Mouse (Mus musculus) hindbrain, embryonic 15.5 days (tissue): ENCODE measurements at regions not wholly inside any gene's neighbourhood (a gene's known extent, or its start where the extent isn't known, plus 50 kb on each side); places are given as distances from the start of the nearest gene placed in this dataset.

ENCODE experiments used
- ATAC-seq: fragments of 200-750 bp; cut with Nextera tagmentation; 2 replicates; pipeline ENCODE4 v1.8.0; 2017; ENCODE audit warnings: low read depth, moderate number of reproducible peaks, moderate TSS enrichment; ENCODE audit not compliant: low FRiP score
- H3K27ac ChIP-seq: fragments of 300-500 bp; sonication (generic); replicated peaks from 2 replicates; pipeline ENCODE4 v1.5.1; 2015; ENCODE audit warnings: mild to moderate bottlenecking, inconsistent platforms
- H3K27me3 ChIP-seq: fragments of 300-500 bp; sonication (generic); 2 replicates; pipeline ENCODE4 v1.6.1; 2015; ENCODE audit warnings: control low read depth, inconsistent platforms
- H3K36me3 ChIP-seq: fragments of 300-500 bp; sonication (generic); 2 replicates; pipeline ENCODE4 v1.6.1; 2015; ENCODE audit warnings: control low read depth, inconsistent platforms
- H3K4me1 ChIP-seq: fragments of 300-500 bp; sonication (generic); replicated peaks from 2 replicates; pipeline ENCODE4 v1.6.1; 2015; ENCODE audit warnings: control low read depth, inconsistent platforms
- H3K4me2 ChIP-seq: fragments of 300-500 bp; sonication (generic); 2 replicates; pipeline ENCODE4 v1.6.1; 2015; ENCODE audit warnings: moderate library complexity, mild to moderate bottlenecking, inconsistent platforms
- H3K4me3 ChIP-seq: fragments of 300-500 bp; sonication (generic); 2 replicates; pipeline ENCODE4 v1.5.1; 2015; ENCODE audit warnings: mild to moderate bottlenecking, inconsistent platforms
- H3K9ac ChIP-seq: fragments of 300-500 bp; sonication (generic); 2 replicates; pipeline ENCODE4 v1.6.1; 2015; ENCODE audit warnings: inconsistent platforms
- H3K9me3 ChIP-seq: fragments of 300-500 bp; sonication (generic); 2 replicates; pipeline ENCODE4 v1.6.1; 2016; ENCODE audit warnings: control low read depth, inconsistent platforms
- WGBS: fragments of 180-500 bp; shearing (Covaris S2); methylation state at CpG from one replicate; pipeline ENCODE4 v1.1.7; 2015; 5-methylcytosine and 5-hydroxymethylcytosine counted together

- H3K9me3 ChIP-seq, result no peaks in the 10 kb centered on the region
- H3K27ac ChIP-seq, result no peak overlapping the region
- no peak overlapping the region for H3K4me2 ChIP-seq
- no peaks in the 10 kb centered on the region for H3K36me3 ChIP-seq
- ATAC-seq, result no peak
- H3K4me1 ChIP-seq, result peaks cover 11% of the 10 kb centered on the region
- no peaks in the 10 kb centered on the region for H3K27me3 ChIP-seq
- H3K4me3 ChIP-seq, result no peak overlapping the region
- no peak overlapping the region for H3K9ac ChIP-seq
- WGBS, result 80% methylated on average over 1 of the region's 1 CpGs
Measured at GRCm38 (mm10) chr13:43852888-43853287, 68.3 kb downstream of the Cd83 start.

- 95% methylated on average over 2 of the region's 2 CpGs for WGBS
- H3K27me3 ChIP-seq, result no peaks in the 10 kb centered on the region
- no peaks in the 10 kb centered on the region for H3K9me3 ChIP-seq
- ATAC-seq, result no peak
- no peak overlapping the region for H3K4me2 ChIP-seq
- no peaks in the 10 kb centered on the region for H3K36me3 ChIP-seq
- H3K9ac ChIP-seq, result no peak overlapping the region
- H3K27ac ChIP-seq, result no peak overlapping the region
- H3K4me1 ChIP-seq, result peaks cover 8% of the 10 kb centered on the region
- no peak overlapping the region for H3K4me3 ChIP-seq
Measured at GRCm38 (mm10) chr13:43854973-43855372, 70.4 kb downstream of the Cd83 start.

- no peak for ATAC-seq
- 50% methylated on average over 4 of the region's 4 CpGs for WGBS
- H3K9me3 ChIP-seq, result no peaks in the 10 kb centered on the region
- no peak overlapping the region for H3K27ac ChIP-seq
- no peak overlapping the region for H3K4me2 ChIP-seq
- H3K36me3 ChIP-seq, result no peaks in the 10 kb centered on the region
- 0 out of 2 replicates have a peak, but pooled peaks cover 4% of the 10 kb centered on the region for H3K27me3 ChIP-seq
- H3K4me1 ChIP-seq, result peaks cover 11% of the 10 kb centered on the region
- no peak overlapping the region for H3K4me3 ChIP-seq
- H3K9ac ChIP-seq, result no peak overlapping the region
Measured at GRCm38 (mm10) chr13:43860932-43861331, 76.4 kb downstream of the Cd83 start.

DNA sequence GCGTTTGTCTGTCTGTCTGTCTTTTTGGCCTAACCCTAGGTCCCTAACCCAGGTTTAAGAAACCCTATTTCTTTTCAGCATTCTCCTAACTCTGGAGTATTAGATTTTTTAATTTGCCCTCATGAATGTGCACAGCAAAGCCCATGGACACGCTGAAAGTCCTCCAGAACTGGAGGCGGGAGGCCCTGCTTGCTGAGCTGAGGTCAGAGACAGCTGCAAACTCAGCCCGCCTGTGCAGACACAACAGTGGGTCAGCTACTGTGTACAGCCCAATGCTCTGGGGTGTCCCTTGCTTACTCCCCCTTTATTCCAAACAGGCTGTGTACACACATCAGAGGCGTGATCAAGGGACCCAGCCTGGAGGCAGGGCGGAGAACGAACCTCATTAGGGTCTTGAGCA lies 76.8 kb downstream of the Cd83 start:
- H3K27ac ChIP-seq, result no peak overlapping the region
- WGBS, result 72% methylated on average over 7 of the region's 7 CpGs

DNA sequence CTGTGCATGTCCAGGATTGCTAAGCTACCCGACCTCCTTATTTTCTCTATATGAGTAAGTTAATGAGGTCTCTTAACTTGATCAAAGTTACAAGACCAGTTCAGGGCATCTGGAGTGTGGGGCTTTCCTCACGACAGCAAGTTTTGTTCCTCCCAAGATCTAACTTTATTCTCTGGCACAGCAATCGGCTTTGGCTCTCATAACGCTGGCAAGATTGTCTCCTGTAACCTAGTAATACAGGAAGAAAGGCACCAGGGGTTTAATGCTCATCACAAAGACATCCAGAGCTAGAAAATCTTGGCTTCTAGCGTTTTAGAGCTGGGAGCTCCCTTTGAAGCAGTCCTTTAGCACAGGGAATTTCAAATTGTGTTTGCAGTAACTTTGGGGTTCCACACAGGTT lies 77.5 kb downstream of the Cd83 start:
- Histone ChIP-seq H3K9ac (no peak overlapping the region), H3K27ac (no peak overlapping the region), H3K9me3 (no peaks in the 10 kb centered on the region), H3K4me2 (no peak overlapping the region), H3K4me3 (no peak overlapping the region), H3K27me3 (0 out of 2 replicates have a peak, but pooled peaks cover 4% of the 10 kb centered on the region), H3K4me1 (peaks cover 11% of the 10 kb centered on the region), H3K36me3 (no peaks in the 10 kb centered on the region)
- WGBS, result 77% methylated on average over 5 of the region's 5 CpGs
- ATAC-seq, result no peak

More for the DNA sequence above, 76.8 kb downstream of the Cd83 start:
- no peaks in the 10 kb centered on the region for H3K9me3 ChIP-seq
- H3K27me3 ChIP-seq, result 0 out of 2 replicates have a peak, but pooled peaks cover 4% of the 10 kb centered on the region
- no peak overlapping the region for H3K9ac ChIP-seq
- H3K4me3 ChIP-seq, result no peak overlapping the region
- no peaks in the 10 kb centered on the region for H3K36me3 ChIP-seq
- H3K4me1 ChIP-seq, result peaks cover 11% of the 10 kb centered on the region
- H3K4me2 ChIP-seq, result no peak overlapping the region
- no peak for ATAC-seq

- H3K4me3 ChIP-seq, result no peak overlapping the region
- no peak overlapping the region for H3K9ac ChIP-seq
- peaks cover 11% of the 10 kb centered on the region for H3K4me1 ChIP-seq
- H3K4me2 ChIP-seq, result no peak overlapping the region
- WGBS, result 84% methylated on average over 6 of the region's 6 CpGs
- no peak for ATAC-seq
- no peaks in the 10 kb centered on the region for H3K9me3 ChIP-seq
- no peak overlapping the region for H3K27ac ChIP-seq
- H3K36me3 ChIP-seq, result no peaks in the 10 kb centered on the region
- 0 out of 2 replicates have a peak, but pooled peaks cover 4% of the 10 kb centered on the region for H3K27me3 ChIP-seq
Measured at GRCm38 (mm10) chr13:43862586-43862985, 78.0 kb downstream of the Cd83 start.

GRCm38 (mm10) chr13:43863581-43864100 lies 79.1 kb downstream of the Cd83 start:
- Histone ChIP-seq H3K4me1 (peaks cover 11% of the 10 kb centered on the region), H3K4me2 (no peak overlapping the region), H3K9me3 (no peaks in the 10 kb centered on the region), H3K27ac (no peak overlapping the region), H3K9ac (no peak overlapping the region), H3K36me3 (no peaks in the 10 kb centered on the region), H3K4me3 (no peak overlapping the region), H3K27me3 (0 out of 2 replicates have a peak, but pooled peaks cover 4% of the 10 kb centered on the region)
- ATAC-seq, result no peak
- 82% methylated on average over 7 of the region's 7 CpGs for WGBS

DNA sequence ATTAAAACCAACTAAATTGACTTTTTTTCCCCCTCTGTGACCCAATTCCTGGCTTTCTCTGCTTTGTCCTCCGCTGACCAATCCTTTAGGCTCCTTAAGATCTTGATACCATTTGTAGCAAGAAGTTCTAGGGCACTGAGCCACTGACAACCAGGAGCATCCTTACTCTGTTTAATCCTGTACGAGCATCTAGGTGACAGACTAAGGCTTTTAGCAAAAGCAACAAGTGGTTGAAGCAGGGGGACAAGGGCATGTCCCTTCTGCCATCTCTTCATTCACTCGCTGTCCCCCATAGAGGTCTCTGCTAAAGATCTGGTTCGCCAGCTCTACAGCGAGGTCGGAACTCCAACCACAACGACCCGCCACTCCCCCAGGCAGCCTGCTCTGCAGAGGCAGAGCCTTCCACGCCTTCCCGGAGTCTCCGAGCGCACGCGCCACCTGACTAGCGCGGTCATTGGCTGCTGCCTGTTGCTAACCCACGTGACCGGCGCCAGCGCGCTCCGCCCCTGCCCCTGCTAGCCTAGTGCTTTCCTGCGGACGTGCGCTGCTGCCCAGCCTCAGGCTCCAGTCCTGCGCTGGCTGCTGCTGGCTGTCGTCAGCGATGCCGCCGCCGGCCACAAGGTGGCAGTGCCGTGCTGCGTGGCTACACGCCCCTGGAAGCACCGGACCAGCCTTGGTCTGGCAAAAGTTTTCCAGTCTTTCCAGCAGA lies 79.7 kb downstream of the Cd83 start:
- H3K4me1 ChIP-seq, result peaks cover 11% of the 10 kb centered on the region
- WGBS, result 2% methylated on average over 35 of the region's 35 CpGs
- H3K9me3 ChIP-seq, result no peaks in the 10 kb centered on the region
- no peaks in the 10 kb centered on the region for H3K36me3 ChIP-seq
- peak overlapping the region; percentile 78 for H3K4me2 ChIP-seq
- 0 out of 2 replicates have a peak, but pooled peaks cover 4% of the 10 kb centered on the region for H3K27me3 ChIP-seq
- H3K9ac ChIP-seq, result 0 out of 2 replicates have a peak overlapping the region, but pooled peaks have one; percentile 3
- peak overlapping the region; percentile 32 for H3K4me3 ChIP-seq
- H3K27ac ChIP-seq, result peak overlapping the region; percentile 53
- ATAC-seq, result peak; percentile 99

DNA sequence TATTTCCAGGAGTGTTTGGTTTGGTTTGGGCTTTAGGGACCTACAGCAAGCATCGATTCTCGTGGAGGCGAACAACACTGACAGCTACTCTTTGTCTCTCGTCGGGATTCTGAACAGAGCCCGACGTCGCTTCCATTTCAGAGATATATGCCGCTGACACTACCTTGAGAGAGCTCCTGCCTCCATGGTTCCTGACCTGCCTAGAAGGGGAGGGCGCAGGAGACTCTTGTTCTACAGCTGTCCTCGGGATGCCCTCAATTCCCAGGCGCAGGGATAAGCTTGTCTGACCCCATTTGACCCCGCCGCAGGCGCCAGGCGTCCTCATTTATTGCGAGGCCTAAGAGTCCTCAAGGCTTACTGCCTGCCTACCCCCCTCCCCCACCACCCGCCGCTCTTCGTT lies 80.5 kb downstream of the Cd83 start:
- Histone ChIP-seq H3K27ac (no peak overlapping the region), H3K4me2 (peak overlapping the region; percentile 78), H3K4me3 (peak overlapping the region; percentile 32), H3K4me1 (peaks cover 11% of the 10 kb centered on the region), H3K9me3 (no peaks in the 10 kb centered on the region), H3K27me3 (0 out of 2 replicates have a peak, but pooled peaks cover 4% of the 10 kb centered on the region), H3K9ac (peak overlapping the region; percentile 25), H3K36me3 (no peaks in the 10 kb centered on the region)
- no peak for ATAC-seq
- WGBS, result 2% methylated on average over 20 of the region's 20 CpGs

- Histone ChIP-seq H3K9ac (no peak overlapping the region), H3K4me1 (no peaks in the 10 kb centered on the region), H3K36me3 (no peaks in the 10 kb centered on the region), H3K27ac (no peak overlapping the region), H3K9me3 (no peaks in the 10 kb centered on the region), H3K4me3 (no peak overlapping the region), H3K4me2 (no peak overlapping the region), H3K27me3 (no peaks in the 10 kb centered on the region)
- WGBS, result 85% methylated on average over 9 of the region's 9 CpGs
- no peak for ATAC-seq
Measured at GRCm38 (mm10) chr13:43875895-43876294, 91.3 kb downstream of the Cd83 start.

DNA sequence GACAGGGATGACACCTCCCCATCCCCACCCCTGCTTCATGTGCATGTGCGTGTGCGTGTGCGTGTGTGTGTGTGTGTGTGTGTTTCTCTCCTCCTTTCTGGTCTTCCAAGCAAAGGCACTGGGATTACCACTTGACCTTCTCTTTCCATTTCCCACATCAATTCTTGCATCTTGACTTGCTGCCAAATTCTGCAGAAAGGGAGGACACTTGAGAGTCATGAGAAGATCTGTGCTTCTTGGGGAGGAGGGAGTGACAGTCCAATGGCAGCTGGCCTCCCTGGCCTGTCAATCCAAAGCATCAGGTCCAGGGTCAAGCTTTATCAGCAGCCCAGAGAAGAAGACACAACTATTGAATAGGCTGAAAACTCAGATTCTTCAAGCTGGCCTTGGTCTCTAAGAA lies 102.7 kb downstream of the Cd83 start:
- no peaks in the 10 kb centered on the region for H3K36me3 ChIP-seq
- H3K4me3 ChIP-seq, result no peak overlapping the region
- no peaks in the 10 kb centered on the region for H3K27me3 ChIP-seq
- no peak for ATAC-seq
- H3K9ac ChIP-seq, result no peak overlapping the region
- no peak overlapping the region for H3K4me2 ChIP-seq
- no peak overlapping the region for H3K27ac ChIP-seq
- no peaks in the 10 kb centered on the region for H3K9me3 ChIP-seq
- no peaks in the 10 kb centered on the region for H3K4me1 ChIP-seq
- 93% methylated on average over 3 of the region's 3 CpGs for WGBS

GRCm38 (mm10) chr13:43891928-43892327 lies 107.4 kb downstream of the Cd83 start:
- H3K36me3 ChIP-seq, result no peaks in the 10 kb centered on the region
- no peaks in the 10 kb centered on the region for H3K9me3 ChIP-seq
- WGBS, result 76% methylated on average over 3 of the region's 3 CpGs
- H3K27me3 ChIP-seq, result no peaks in the 10 kb centered on the region
- H3K4me3 ChIP-seq, result no peak overlapping the region
- no peak overlapping the region for H3K9ac ChIP-seq
- no peak for ATAC-seq
- no peaks in the 10 kb centered on the region for H3K4me1 ChIP-seq
- no peak overlapping the region for H3K27ac ChIP-seq
- H3K4me2 ChIP-seq, result no peak overlapping the region
